Mouse (Mus musculus) frontal cortex, postnatal 36 days (tissue): ENCODE data around the gene Pde5a.

ENCODE experiments used
- DNase-seq, 2 experiments: peaks; one replicate each; pipeline ENCODE4 v3.0.0; 2022; ENCODE audit warnings: low spot score in 2 of 2

Pde5a gene

GRCm38 (mm10) chr3:122763768-122764167 is 35.0 kb downstream of the Pde5a start:
- no peak for DNase-seq

DNA sequence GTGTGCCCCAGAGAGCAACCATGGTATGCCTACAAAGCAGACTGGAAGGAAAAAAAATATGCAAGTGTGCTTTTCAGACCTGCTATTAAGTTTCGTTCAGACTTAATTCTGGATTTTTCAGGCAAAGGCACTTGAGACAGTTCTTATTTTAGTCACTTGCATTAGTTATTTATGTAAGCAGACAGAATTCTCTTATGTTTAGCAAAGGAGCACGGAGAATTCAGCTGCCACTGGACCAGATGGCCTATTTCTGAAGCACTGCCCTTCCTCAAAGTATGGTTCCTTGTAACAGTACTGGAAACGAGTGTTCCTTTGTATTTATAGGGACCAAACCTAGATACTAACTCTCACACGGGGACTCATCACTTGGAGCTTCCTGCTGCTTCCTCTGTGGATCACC is 38.2 kb downstream of the Pde5a start:
- DNase-seq = peak in 1 of 2 experiments; percentile 6

DNA sequence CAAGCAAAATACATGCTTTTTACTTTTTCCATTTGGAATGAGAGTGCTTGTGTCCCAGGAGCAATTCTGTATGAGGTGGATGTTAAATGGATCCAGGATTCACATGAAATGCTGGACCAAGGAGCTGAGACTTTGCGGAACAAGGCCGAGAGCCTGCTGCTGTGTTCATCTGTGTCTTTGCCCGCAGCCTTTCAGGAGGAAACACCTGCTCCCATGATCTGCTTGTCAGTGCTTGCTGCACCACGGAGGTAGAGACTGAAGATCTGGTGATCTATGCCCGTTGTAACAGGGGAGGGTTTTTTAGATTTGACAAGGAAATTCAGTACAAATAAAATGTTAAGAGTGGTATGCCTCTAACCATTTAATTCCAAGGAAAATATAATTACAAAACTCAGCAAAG is 39.1 kb downstream of the Pde5a start:
- no peak for DNase-seq

DNA sequence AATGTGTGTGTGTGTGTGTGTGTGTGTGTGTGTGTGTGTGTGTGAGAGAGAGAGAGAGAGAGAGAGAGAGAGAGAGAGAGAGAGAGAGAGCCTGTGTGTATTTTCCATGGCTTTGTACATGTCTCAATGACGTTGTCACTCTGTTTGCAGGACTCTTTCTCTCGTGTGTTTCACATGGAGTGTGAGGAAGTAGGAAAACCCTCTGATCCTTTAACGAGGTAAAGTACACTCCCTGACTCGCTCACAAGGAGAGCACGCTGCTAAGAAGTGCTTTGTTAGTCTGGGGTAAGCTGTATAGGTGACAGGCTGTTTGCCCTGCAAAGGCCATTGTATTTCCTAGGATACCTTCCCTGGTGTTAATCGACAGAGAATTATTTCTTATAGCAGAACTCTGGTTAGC is 52.7 kb downstream of the Pde5a start:
- DNase-seq = no peak

GRCm38 (mm10) chr3:122784245-122784644 is 55.5 kb downstream of the Pde5a start:
- no peak for DNase-seq

DNA sequence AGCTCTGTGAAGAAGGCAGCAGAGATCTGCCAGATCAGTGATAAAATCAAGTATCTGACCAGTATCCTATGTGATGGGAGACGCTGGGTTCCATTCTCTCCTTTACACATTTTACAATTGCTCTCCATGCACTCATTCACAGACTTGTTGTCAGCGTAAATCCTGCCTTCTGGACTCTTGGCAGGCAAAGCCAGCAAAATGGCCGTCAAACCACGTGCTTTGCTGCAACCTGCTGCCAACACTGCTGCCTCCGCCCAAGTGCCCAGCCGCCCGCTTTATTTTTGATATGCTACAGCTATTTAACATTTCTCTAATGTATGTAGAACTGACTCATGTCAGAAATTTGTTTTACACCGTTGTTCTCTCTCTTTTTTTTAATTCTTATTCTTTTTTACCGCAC is 59.6 kb downstream of the Pde5a start:
- peak; percentile 63 to 81 for DNase-seq

- DNase-seq = no peak
Observed at GRCm38 (mm10) chr3:122789544-122789943, 60.8 kb downstream of the Pde5a start.

DNA sequence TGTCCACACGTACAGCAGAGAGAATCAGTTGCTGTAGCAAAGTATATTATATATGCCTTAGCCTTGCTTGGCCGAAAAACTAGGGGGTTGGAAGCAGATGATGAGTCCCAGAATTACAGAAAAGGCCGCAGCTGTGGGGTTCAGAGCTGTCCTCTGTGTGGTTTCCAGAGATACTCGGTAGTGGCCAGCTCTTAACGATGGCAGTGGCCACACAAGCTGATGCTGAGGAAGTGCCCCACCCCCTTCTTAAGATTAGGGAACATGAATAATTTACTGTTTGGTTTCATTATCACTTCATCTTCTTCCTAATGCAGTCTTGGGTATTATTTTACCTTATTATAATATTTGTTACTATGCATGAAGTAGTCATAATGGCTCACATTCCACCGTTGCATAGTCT is 71.3 kb downstream of the Pde5a start:
- DNase-seq = no peak

DNA sequence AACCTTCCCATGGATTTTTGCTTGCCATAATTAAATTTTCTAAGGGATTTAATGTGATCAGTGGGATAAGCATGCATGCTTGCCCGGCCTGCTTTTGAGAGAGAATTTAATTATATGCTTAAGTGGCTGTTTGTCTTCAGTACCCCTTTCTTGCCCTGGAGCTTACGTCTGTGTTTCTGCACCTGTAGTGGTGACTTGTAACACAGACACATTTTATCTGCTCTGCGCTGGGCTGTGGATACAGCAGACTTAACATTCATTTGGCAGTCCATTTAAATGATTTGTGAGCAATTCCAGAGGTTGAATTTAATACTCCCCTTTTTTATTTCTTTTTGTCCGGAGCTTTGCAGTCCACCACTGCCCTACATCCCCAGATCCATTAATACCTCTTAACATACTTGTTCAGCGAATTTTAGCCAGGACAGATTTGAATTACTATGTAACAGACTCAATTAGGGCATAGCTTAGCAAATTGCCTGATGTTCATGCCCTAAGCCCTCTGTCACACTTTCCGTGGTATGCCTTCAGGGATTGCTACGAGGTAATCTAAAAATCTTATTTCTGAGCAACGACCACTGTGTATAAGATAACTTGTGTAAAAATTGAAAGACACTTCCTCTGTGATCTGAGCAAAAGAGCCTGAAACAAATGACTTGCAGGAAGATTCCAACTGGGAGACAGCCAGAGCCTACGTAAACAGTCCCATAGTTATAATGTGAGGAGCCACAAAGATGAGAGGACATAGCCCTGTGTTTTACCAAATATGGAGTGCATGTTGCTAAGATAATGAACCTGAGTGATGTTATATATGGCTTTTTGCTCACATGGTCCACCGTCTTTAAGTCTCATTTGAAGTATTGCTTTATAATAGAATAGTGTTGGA is 72.0 kb downstream of the Pde5a start:
- no peak for DNase-seq

- DNase-seq = no peak
Observed at GRCm38 (mm10) chr3:122801436-122802221, 72.9 kb downstream of the Pde5a start.

- peak in 1 of 2 experiments; percentile 31 for DNase-seq
Observed at GRCm38 (mm10) chr3:122807313-122807712, 78.6 kb downstream of the Pde5a start.

DNA sequence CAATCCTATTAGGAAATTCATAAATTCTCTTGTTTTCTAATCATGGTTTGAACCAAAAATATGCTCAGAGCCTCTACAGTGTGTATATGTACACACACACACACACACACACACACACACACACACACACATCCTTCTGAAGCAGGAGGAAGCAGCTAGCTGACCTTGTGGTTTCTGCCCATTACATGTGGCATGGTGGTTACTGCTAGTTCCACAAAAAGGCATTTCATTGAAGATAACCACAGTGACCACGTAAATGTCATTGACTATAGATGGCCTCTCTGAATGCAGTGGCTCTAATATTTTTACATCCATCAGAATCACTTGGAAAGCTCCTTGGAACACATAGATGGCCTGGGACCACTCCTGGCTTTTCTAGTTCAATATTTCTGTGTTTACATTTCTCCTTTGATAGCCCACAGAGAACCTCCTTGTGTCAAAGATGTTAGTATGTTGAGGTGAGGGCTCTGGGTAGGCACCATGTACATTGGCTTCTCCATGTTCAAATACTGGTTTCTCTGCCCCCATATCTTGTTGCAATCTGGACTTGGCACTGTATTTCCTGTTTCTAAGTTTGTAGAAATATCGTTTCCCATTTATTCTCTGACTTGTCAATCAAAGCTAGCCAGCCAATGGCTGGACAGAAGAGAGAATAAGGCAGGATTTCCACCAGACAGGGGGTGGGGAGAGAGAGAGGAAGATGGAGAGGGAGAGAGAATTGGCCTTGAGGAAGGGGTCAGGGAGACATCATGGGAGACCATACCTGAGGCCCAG is 81.5 kb downstream of the Pde5a start:
- no peak for DNase-seq

- DNase-seq = no peak
Observed at GRCm38 (mm10) chr3:122810986-122811385, 82.2 kb downstream of the Pde5a start.

- DNase-seq = peak in 1 of 2 experiments; percentile 61
Observed at GRCm38 (mm10) chr3:122814531-122814930, 85.8 kb downstream of the Pde5a start.

DNA sequence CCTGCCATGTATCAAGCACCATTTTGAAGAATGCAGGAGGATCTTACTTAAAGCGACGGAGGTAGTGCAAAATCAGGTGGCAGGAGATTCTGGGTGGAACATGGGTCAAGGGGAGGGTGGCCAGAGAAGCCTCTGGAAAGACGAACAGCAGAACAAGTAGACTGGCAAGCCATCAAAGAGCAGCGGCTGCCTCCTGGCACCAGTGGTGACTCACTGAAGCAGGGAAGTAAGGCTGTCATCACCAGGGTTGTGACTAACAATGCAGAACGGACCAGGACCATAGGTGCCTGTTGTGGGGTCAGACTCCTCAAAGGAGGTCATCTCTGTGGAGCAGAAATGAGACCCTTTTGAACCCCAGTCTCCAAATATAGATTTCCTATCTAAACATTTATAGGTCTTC is 89.5 kb downstream of the Pde5a start:
- DNase-seq = no peak

DNA sequence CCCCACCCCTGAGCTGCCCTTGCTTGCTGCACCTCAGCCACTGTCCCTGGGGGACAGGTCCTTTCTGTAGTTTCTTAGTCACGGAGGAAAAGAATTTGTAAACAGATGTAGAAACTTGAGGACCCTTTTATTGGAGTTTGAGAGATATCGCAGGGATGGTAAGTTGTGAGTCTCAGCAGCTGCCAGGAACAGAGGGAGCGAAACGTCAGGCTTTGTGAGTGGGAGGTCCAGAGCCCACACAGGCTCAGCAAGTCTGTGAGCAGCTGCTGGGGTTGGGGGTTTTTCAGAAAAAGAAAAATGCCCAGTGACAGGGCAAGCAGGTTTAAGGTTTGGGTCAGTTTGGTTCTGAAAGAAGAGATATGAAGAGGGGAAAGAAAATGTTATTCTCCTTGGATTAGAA is 92.0 kb downstream of the Pde5a start:
- DNase-seq = no peak

GRCm38 (mm10) chr3:122828270-122829058 is 99.7 kb downstream of the Pde5a start:
- no peak for DNase-seq

- DNase-seq = no peak
Observed at GRCm38 (mm10) chr3:122834519-122834918, 105.8 kb downstream of the Pde5a start.

GRCm38 (mm10) chr3:122835097-122835850 is 106.5 kb downstream of the Pde5a start:
- no peak for DNase-seq

DNA sequence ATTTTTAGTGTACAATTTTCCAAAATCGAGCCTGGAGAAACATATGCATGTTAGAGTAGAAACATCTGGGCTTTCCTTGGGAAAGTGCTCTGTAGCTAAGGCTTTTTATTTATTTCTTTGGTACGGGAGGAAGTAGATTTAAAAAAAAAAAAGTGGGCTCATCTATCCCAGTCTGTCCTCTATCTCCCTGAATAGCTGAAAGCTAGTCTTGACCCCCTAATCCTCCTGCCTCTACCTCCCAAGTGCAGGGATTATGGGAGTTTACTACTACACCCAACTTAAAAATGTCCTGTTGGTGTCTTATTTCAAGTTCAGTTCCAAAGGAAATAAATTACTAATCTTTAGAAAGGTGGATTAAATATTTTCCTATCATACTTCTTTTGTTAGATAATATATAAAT is 108.9 kb downstream of the Pde5a start:
- no peak for DNase-seq
